Mouse (Mus musculus) adrenal gland, adult 2 months (tissue): ENCODE measurements around the gene Cab39l. TPM values are rescaled to one million over a fixed set of nuclear protein-coding genes. Genes with fewer than 3 reads are reported as not detected.

Experiments used
- DNase-seq: peaks from one replicate; pipeline ENCODE4 v3.0.0; 2021
- polyA plus RNA-seq: library from polyadenylated mRNA; depleted of rRNA; stranded (reverse); fragments of >200 nt; gene quantifications from 2 replicates; pipeline ENCODE4 v1.2.3, GENCODE M21; 2012; rRNA removed
- total RNA-seq, 2 experiments: library from RNA; stranded (reverse); gene quantifications; 2 replicates each; pipeline ENCODE4 v1.2.3; 2021

The Cab39l gene
- total and polyA plus RNA-seq, 3 experiments: 5.1 to 45.3 (median 42.0) TPM

- no peak for DNase-seq
These were observed 191.3 kb downstream of the Cab39l start for GRCm38 (mm10) chr14:59632067-59632466.

- no peak for DNase-seq
These were observed 192.6 kb downstream of the Cab39l start for GRCm38 (mm10) chr14:59633295-59633898.

- DNase-seq: peak; percentile 15
These were observed 193.2 kb downstream of the Cab39l start for GRCm38 (mm10) chr14:59633988-59634387.

Other genes starting within 250 kb of the Cab39l start
- 10 to 100 TPM; 24.8 to 35.2 TPM for gene Rcbtb1, start 239.8 kb upstream of the Cab39l start, total RNA-seq
- 19.4 and 24.7 TPM in 2 replicates for gene Rcbtb1, start 239.8 kb upstream of the Cab39l start, polyA plus RNA-seq
- under 1 TPM in 1 of 2 experiments, not detected in 1; 0.48 TPM for gene Gm6904, start 180.8 kb upstream of the Cab39l start, total RNA-seq
- not detected in 2 replicates for gene Gm6904, start 180.8 kb upstream of the Cab39l start, polyA plus RNA-seq
- gene Phf11a, start 143.4 kb upstream of the Cab39l start, total RNA-seq: under 1 TPM in 1 of 2 experiments, not detected in 1; 0.79 TPM
- gene Phf11a, start 143.4 kb upstream of the Cab39l start, polyA plus RNA-seq: 0.30 and 0.61 TPM in 2 replicates
- 1 to 10 TPM; 2.6 to 3.2 TPM for gene Phf11b, start 99.6 kb upstream of the Cab39l start, total RNA-seq
- 0.49 and 0.55 TPM in 2 replicates for gene Phf11b, start 99.6 kb upstream of the Cab39l start, polyA plus RNA-seq
- 1 to 10 TPM; 6.2 to 6.7 TPM for gene Phf11d, start 75.5 kb upstream of the Cab39l start, total RNA-seq
- gene Phf11d, start 75.5 kb upstream of the Cab39l start, polyA plus RNA-seq: 3.7 and 4.1 TPM in 2 replicates
- under 1 TPM; 0.48 to 0.78 TPM for gene Phf11c, start 45.6 kb upstream of the Cab39l start, total RNA-seq
- gene Phf11c, start 45.6 kb upstream of the Cab39l start, polyA plus RNA-seq: 0.08 and 0.09 TPM in 2 replicates
- 1 to 10 TPM; 4.3 to 6.8 TPM for gene Setdb2, start 88 bp upstream of the Cab39l start, total RNA-seq
- 9.4 and 10.5 TPM in 2 replicates for gene Setdb2, start 88 bp upstream of the Cab39l start, polyA plus RNA-seq
- gene Cdadc1, start 157.0 kb downstream of the Cab39l start, total RNA-seq: 10 to 100 TPM; 55.9 to 68.2 TPM
- 2.2 and 3.7 TPM in 2 replicates for gene Cdadc1, start 157.0 kb downstream of the Cab39l start, polyA plus RNA-seq
- 1 to 10 TPM in 1 of 2 experiments, under 1 TPM in 1; 0.72 to 1.3 TPM for gene Shisa2, start 184.3 kb downstream of the Cab39l start, total RNA-seq
- gene Shisa2, start 184.3 kb downstream of the Cab39l start, polyA plus RNA-seq: 3.4 and 3.9 TPM in 2 replicates